Mouse (Mus musculus) lung, postnatal 36 days (tissue): Measurements from ENCODE around the gene Frmpd1.
A peak's percentile ranks its signal among the peaks of the same experiment; 100 is the strongest.

Experiments used
- DNase-seq: peaks from one replicate; pipeline ENCODE4 v3.0.0; 2022; ENCODE audit warnings: mixed read lengths

Frmpd1 gene

GRCm38 (mm10) chr4:45242163-45242562, 57.5 kb downstream of the Frmpd1 start:
- DNase-seq = no peak

GRCm38 (mm10) chr4:45243211-45243902, 58.7 kb downstream of the Frmpd1 start:
- DNase-seq = no peak

GRCm38 (mm10) chr4:45251265-45251664, 66.6 kb downstream of the Frmpd1 start:
- DNase-seq = no peak

GRCm38 (mm10) chr4:45252861-45253262, 68.2 kb downstream of the Frmpd1 start:
- DNase-seq = no peak

- peak; percentile 3 for DNase-seq
These were observed 69.3 kb downstream of the Frmpd1 start for GRCm38 (mm10) chr4:45253839-45254601.

- no peak for DNase-seq
These were observed 74.7 kb downstream of the Frmpd1 start for GRCm38 (mm10) chr4:45259232-45259832.

GRCm38 (mm10) chr4:45261551-45261950, 76.9 kb downstream of the Frmpd1 start:
- DNase-seq = no peak

GRCm38 (mm10) chr4:45267883-45268282, 83.2 kb downstream of the Frmpd1 start:
- DNase-seq = peak; percentile 23

- peak; percentile 6 for DNase-seq
These were observed 86.4 kb downstream of the Frmpd1 start for GRCm38 (mm10) chr4:45271041-45271452.

- DNase-seq = no peak
These were observed 91.1 kb downstream of the Frmpd1 start for GRCm38 (mm10) chr4:45275770-45276169.

- DNase-seq = no peak
These were observed 94.6 kb downstream of the Frmpd1 start for GRCm38 (mm10) chr4:45279292-45279691.

GRCm38 (mm10) chr4:45279981-45280548, 95.4 kb downstream of the Frmpd1 start:
- DNase-seq = peak; percentile 84

- peak; percentile 10 for DNase-seq
These were observed 101.6 kb downstream of the Frmpd1 start for GRCm38 (mm10) chr4:45286318-45286717.

- DNase-seq = no peak
These were observed 103.2 kb downstream of the Frmpd1 start for GRCm38 (mm10) chr4:45287906-45288305.

GRCm38 (mm10) chr4:45296662-45297564, 112.2 kb downstream of the Frmpd1 start, which contains the start of gene Trmt10b:
Gene Trmt10b (plus strand): TSS chr4:45297127.
- peak; percentile 93 for DNase-seq

- no peak for DNase-seq
These were observed 120.9 kb downstream of the Frmpd1 start for GRCm38 (mm10) chr4:45305536-45305935.

- peak; percentile 28 for DNase-seq
These were observed 123.4 kb downstream of the Frmpd1 start for GRCm38 (mm10) chr4:45308046-45308445.

- DNase-seq = no peak
These were observed 123.9 kb downstream of the Frmpd1 start for GRCm38 (mm10) chr4:45308606-45309005.

- DNase-seq = no peak
These were observed 126.4 kb downstream of the Frmpd1 start for GRCm38 (mm10) chr4:45311056-45311455.

- DNase-seq = peak; percentile 91
These were observed 135.6 kb downstream of the Frmpd1 start for GRCm38 (mm10) chr4:45320159-45320816.

- DNase-seq = peak; percentile 28
These were observed 146.5 kb downstream of the Frmpd1 start for GRCm38 (mm10) chr4:45331139-45331538.

GRCm38 (mm10) chr4:45332466-45332865, 147.8 kb downstream of the Frmpd1 start:
- no peak for DNase-seq
